Mouse (Mus musculus): ENCODE results near the gene Stk11.

Stk11 gene

GRCm38 (mm10) chr10:80144864-80145838 is 29.5 kb downstream of the Stk11 start:
- DNase-seq (ENCODE audit: low spot score in 2 of 2): no peak

- no peak for DNase-seq (ENCODE audit: low spot score in 2 of 2)
Measured at GRCm38 (mm10) chr10:80145896-80146295, 30.3 kb downstream of the Stk11 start.

GRCm38 (mm10) chr10:80146568-80147011 is 31.0 kb downstream of the Stk11 start:
- DNase-seq (ENCODE audit: low spot score in 2 of 2): no peak

- no peak for DNase-seq (ENCODE audit: low spot score in 2 of 2)
Measured at GRCm38 (mm10) chr10:80147146-80147718, 31.6 kb downstream of the Stk11 start.

GRCm38 (mm10) chr10:80147719-80148601 is 32.4 kb downstream of the Stk11 start, which contains the start of gene Midn:
Gene Midn, plus strand, starts transcription at chr10:80148272.
- DNase-seq (ENCODE audit: low spot score in 2 of 2): no peak

GRCm38 (mm10) chr10:80148610-80149290 is 33.1 kb downstream of the Stk11 start:
- peak; percentile 81 to 91 for DNase-seq (ENCODE audit: low spot score in 2 of 2)

GRCm38 (mm10) chr10:80149291-80150225 is 34.0 kb downstream of the Stk11 start:
- peak; percentile 93 to 94 for DNase-seq (ENCODE audit: low spot score in 2 of 2)

GRCm38 (mm10) chr10:80150226-80151210 is 34.9 kb downstream of the Stk11 start:
- DNase-seq (ENCODE audit: low spot score in 2 of 2): no peak

GRCm38 (mm10) chr10:80151211-80152034 is 35.8 kb downstream of the Stk11 start:
- no peak for DNase-seq (ENCODE audit: low spot score in 2 of 2)

- no peak for DNase-seq (ENCODE audit: low spot score in 2 of 2)
Measured at GRCm38 (mm10) chr10:80152071-80152872, 36.7 kb downstream of the Stk11 start.

GRCm38 (mm10) chr10:80152873-80153260 is 37.3 kb downstream of the Stk11 start:
- no peak for DNase-seq (ENCODE audit: low spot score in 2 of 2)

GRCm38 (mm10) chr10:80153713-80154112 is 38.1 kb downstream of the Stk11 start:
- no peak for DNase-seq (ENCODE audit: low spot score in 2 of 2)

GRCm38 (mm10) chr10:80154384-80154783 is 38.8 kb downstream of the Stk11 start:
- no peak for DNase-seq (ENCODE audit: low spot score in 2 of 2)

GRCm38 (mm10) chr10:80155277-80155676 is 39.7 kb downstream of the Stk11 start:
- DNase-seq (ENCODE audit: low spot score in 2 of 2): no peak

- DNase-seq (ENCODE audit: low spot score in 2 of 2): no peak
Measured at GRCm38 (mm10) chr10:80156002-80156751, 40.6 kb downstream of the Stk11 start.

GRCm38 (mm10) chr10:80156752-80157053 is 41.1 kb downstream of the Stk11 start:
- DNase-seq (ENCODE audit: low spot score in 2 of 2): no peak

Data from frontal cortex, postnatal 25 days (tissue).